Mouse (Mus musculus) cerebellum, adult 8-10 months (tissue): ENCODE results near the gene Rap1gds1.

Source experiments
- DNase-seq: peaks from one replicate; pipeline ENCODE4 v3.0.0; 2022

The Rap1gds1 gene

GRCm38 (mm10) chr3:139074484-139075211, at the start of gene Rap1gds1:
Gene Rap1gds1, minus strand, starts transcription at chr3:139075201.
- DNase-seq = peak; percentile 70

- DNase-seq = no peak
These were observed 43.4 kb upstream of the Rap1gds1 start for GRCm38 (mm10) chr3:139118446-139118845.

DNA sequence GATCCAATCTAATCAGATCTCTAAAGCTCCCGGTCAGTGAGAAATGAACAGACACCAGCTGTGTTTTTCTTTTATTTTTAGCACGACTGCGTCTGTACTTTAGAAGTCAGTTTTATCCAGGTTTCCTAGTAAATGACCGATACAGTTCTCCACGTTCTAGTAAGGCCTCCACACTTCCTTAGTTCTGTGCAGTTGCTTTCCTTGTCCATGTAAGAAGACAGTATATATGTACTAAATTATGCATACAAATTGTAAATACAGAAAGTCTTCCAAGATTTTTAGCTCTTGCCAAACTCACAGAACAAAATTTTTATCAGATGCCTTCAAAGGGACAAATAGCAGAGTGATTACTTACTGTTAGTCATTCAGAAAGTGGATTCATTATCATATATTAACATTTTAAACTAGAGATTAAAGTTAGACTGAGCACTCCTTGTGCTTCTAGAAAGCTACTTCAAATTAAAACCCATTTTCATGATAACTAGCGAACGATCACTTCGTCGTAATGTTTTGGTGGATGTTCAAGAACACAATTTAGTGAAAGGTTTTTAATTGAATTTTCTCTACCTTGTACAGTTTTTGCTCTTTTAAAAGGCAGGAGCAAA, 41.8 kb upstream of the Rap1gds1 start:
- no peak for DNase-seq

DNA sequence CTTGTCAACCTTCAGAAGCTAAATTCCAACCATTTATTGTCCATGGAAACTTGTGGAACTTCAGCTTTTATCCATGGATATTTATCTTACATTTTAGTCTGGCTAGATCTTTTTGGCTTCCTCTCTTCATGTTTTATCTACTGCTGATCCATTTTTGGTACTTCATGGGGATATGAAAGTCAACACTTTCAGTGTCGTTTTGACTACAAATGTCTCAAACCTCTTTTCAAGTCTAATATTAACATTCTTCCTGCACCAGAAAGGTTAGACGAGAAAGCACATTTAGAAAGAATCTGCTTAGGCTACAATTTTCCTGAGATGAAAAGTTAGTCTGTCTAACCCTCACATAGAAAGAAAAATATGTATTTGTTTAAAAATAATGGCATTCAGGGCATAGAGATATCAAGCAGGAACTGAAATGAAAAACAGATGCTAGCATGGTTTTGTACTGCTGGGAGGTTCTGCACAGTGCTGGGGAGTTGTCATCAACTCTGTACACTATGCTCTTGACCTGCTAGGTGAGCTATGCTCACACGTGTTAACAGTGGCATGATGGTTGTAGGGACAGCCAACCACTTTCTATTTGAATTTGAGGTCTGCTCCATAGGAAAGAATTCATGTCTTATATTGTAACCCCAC, 37.5 kb upstream of the Rap1gds1 start:
- no peak for DNase-seq

DNA sequence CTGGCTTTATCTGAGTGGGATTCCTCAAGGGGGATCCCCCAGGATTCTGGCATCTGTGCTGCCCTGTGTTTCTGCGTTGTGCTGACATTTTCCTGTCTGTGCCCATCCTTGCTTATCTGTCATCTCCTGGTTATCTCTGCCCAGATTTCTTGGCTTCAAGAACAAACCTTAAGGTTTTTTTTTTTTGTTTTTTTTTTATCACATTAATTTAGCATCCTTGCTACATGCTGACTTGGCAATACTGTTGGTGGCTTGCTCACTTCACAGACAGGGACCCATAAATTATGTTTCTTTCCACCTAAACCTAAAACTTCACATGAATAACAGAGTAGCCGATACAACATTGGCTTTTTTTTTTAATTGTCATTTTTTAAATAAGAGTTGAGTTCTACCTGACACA, 36.9 kb upstream of the Rap1gds1 start:
- no peak for DNase-seq

DNA sequence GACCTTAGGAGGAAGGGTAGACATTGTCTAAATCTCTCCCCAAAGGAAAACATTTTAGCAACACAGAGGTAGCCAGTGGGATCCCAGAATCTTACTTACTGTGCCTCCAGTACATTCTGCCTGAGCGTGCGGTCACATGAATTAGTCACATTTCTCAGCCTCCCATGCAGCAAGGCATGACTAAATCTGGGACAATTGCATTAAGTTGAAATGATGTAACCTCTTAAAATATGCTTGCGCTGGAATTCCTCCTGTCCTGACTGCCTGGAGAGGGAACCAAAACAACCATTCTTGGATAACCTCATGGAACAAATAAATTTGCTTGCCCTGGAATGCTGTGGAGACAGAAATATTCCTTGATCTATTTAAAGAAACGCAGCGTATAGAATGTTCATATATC, 33.2 kb upstream of the Rap1gds1 start:
- no peak for DNase-seq

DNA sequence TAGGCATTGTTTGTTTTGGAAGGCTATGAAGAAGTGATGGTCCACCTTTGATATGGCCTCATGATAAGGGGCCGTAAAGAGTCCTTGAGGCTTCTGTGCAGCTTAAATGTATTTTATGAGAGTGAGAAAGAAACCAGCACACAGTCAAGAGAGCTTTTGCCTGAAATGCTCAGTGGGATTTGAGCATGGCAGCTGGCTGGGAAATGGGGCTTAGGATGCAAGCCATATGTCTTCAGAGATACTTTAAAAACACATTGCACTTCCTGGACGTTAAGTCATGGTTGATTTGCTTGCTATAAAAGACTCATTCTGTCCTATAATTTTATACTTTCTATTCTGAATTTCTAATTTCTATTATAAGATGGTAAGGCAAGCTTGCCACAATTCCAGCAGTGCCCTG, 28.9 kb upstream of the Rap1gds1 start:
- DNase-seq = no peak

- DNase-seq = no peak
These were observed 28.3 kb upstream of the Rap1gds1 start for GRCm38 (mm10) chr3:139103346-139103745.

- DNase-seq = no peak
These were observed 26.9 kb upstream of the Rap1gds1 start for GRCm38 (mm10) chr3:139101941-139102340.

GRCm38 (mm10) chr3:139099284-139099683, 24.3 kb upstream of the Rap1gds1 start:
- DNase-seq = no peak

DNA sequence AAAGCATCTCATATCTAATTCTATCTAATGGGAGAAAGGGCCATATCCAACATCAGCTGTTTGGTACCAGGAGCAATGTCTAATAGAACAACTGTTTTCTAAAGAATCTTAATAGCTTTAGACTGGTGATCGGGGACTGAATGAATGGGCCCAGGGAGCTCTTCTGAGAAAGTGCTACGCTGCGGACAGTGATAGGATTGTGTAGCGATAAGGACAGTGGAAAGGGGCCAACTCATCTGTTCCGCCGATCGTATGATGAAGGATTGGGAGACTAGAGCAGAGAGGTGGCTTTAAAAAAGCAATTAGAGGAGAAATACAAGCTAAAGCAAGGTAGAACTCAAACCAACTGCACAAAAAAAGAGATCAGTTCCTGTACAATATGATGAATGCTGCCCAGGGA, 20.9 kb upstream of the Rap1gds1 start:
- DNase-seq = no peak

DNA sequence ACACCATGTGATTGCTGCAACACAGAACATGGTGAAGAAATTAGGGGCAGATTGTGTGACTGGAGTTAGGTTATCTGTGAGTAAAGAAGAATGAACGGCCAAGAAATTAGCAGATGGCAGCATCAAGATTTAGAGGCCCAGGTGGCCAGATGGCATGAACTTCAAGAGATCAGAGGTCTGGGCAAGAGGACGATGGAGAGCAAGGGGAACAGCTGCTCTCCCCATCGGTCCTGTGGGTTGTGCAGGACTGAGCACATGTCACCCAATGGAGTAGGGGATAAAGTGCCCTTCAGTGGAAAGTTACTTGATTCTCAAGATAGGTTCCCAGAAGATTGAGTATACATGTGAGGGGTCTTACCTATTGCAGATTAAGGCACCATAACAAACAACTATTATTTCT, 13.5 kb upstream of the Rap1gds1 start:
- no peak for DNase-seq

DNA sequence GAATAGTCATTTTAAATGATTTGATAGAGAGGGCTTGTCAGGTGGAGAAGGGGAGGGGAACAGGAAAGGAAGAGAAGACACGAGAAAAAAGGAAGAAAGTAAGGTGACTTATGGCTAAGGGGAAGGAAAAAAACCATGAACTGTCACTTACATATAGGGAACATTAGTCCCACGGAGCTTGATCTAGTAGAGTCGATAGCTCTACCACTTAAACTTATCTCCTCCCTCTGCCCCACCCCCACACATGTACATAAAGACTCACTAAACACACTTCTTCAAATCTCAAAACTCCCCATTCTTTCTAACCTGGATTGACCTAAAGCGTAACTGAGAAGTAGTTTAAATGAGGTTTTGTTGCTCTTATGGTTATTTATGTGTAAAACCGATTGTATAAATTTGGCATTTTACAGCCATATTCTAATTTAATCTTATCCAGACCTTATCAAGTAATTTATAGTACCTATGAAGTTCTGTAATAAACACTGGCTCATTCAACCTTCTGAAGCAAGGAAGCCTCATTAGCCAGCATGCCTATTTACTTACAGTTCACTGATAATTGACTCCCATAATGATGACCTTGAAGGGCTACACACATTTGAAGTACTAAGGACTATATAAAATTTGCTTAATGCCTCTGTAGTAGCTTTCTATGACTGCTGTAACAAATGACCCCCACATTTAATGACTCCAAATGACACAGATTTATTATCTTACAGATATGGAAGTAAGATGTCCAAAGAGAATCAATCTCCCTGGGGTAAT, 9.0 kb upstream of the Rap1gds1 start:
- DNase-seq = no peak

DNA sequence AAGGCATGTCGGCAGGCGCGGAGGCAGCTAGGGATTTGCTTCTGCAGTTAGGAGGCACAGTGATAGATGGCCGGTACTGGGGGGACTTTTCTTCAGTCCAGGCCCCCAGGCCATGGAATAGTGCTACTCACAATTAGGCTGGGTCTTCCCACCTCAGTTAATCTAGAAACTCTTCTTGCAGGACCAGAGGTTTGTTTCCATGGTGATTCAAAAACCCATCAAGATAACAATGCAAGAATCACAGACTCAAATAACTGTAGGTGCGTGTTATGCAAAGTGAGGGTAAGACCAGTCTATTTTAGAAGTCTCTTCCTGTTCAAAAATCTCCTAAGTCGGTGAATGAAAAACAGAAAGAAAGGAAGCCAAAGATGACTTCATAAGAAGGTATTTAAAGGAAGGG, 4.8 kb upstream of the Rap1gds1 start:
- no peak for DNase-seq

DNA sequence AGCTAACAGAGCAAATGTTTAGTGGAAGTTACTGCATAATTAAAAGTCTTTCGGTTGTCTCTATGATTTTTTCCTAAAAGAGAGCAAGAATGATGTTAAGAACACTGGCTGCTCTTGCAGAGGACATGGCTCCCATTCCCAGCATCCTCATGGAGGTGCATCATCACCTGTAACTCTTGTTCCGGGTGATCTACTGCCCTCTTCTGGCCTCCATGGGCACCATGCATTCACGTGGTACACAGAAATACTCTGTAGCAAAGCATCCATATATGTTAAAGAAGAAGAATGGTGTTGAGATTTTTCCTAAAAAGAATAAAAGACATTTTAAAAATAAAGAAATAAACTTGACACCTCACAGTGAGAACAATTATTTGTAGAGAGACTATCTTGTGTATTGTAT, 3.0 kb upstream of the Rap1gds1 start:
- DNase-seq = no peak

GRCm38 (mm10) chr3:139076059-139076455, 1.1 kb upstream of the Rap1gds1 start:
- no peak for DNase-seq

DNA sequence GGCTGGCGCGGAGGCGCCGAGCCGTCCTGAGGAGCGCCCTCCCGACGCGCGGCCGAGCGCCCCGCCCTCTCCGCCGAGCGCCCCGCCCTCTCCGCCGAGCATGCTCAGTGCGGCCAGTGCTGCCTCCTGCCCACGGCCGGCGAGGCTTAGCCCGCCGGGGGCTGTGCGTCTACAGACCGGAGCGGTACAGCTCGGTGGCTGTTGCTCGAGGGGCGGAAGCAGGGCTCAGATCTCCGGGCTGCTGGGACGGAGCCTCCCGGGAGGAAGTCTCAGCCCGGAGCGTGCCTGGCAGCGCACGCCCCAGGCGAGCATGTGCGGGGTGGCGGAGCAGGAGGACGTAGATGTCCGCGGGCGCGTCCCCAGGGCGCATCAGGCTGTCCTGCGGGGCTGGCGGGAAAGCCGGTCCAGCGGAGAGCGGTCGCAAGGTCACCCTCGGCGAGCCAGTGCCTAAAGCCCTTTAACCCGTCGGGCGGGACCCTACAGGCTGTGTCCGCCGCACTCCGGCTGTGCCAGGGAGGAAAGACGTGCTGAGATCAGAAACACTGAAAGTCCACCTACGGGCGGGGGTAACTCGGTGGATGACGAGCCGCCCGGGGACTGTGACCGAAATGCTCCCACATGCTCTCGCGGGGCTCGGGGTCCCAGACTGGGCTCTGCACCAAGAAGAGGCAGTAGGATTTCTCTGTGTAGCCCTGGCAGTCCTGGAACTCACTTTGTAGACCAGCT, 495 bp upstream of the Rap1gds1 start:
- peak; percentile 89 for DNase-seq

DNA sequence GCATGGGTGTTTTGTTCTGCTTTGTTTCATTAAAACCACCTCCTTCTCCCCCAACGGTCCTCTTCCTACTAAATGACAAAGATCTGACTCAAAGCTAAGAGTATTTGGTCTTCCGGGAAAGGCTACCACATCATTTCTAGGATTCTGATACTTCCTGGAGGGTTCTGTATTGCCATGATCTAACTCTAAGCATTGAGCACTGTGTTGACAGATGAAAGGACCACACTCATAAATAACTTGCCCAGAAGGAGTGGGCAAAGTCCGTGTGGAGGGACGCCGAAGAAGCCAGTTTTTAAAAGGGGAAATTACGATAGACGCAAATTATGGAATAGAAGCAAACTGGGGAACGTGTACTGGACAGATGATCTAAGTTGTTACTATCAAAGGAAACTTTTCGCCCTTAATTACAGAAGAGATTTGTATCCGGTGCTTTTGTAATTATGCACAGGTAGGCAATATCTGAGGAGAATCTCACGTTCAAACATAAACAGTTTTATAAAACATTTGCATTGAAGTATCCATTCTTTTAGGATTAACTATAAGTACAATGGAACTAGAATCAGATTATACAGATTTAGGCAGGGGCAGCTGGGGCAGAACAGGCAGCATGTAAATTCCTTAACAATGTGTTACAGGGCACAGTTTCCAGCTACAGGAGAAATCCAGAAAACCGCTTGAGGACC, 1.1 kb downstream of the Rap1gds1 start:
- no peak for DNase-seq

- DNase-seq = peak; percentile 28
These were observed 5.5 kb downstream of the Rap1gds1 start for GRCm38 (mm10) chr3:139069539-139069938.

DNA sequence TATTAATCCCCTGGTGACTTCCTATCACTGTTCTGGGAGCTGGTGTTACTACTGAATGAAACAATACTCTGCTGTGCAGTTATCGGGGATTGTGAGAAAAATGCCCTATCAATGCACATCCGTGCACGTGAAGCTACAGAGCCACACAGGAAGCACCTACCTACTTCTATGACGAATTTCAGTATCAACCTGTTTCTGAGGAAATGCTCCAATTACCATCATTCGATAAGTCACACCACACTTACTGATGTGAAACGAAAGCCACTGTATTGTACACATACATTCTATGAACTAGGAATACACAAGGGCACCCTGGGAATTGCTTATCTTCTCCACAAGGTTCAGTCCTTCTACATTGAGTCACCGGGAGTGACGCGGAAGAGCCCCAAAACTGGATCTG, 10.9 kb downstream of the Rap1gds1 start:
- no peak for DNase-seq

GRCm38 (mm10) chr3:139062088-139062487, 12.9 kb downstream of the Rap1gds1 start:
- no peak for DNase-seq
